Mouse (Mus musculus) heart, postnatal 25 days (tissue): ENCODE measurements around the gene Mlf2. TPM values are rescaled to one million over a fixed set of nuclear protein-coding genes. Genes with fewer than 3 reads are reported as not detected.

Experiments used
- DNase-seq: peaks from one replicate; pipeline ENCODE4 v3.0.0; 2022; ENCODE audit warnings: low spot score
- intact Hi-C: fragments of 180-260 bp; cut with DNase I; formaldehyde crosslinking; loops from one replicate; pipeline ENCODE4 v1.15.1; 2025
- total RNA-seq, 2 experiments: library from RNA; stranded (reverse); gene quantifications; 2 replicates each; pipeline ENCODE4 v1.2.3; 2021

The Mlf2 gene
- total RNA-seq, 2 experiments from 2014 or later, result 205 to 207 TPM

GRCm38 (mm10) chr6:124930231-124930630 lies 955 bp upstream of the Mlf2 start:
- intact Hi-C loops, result loop anchor here (1.0 kb wide), 2 partner anchors 13 to 27 kb away; no protein-coding TSS in a partner anchor
- DNase-seq, result no peak

GRCm38 (mm10) chr6:124931525-124932313 lies 533 bp downstream of the Mlf2 start:
- DNase-seq, result no peak
- intact Hi-C loops, result loop anchor here (2.0 kb wide), 1 partner anchor 33 kb away; the partner anchor contains the start of gene Cops7a

GRCm38 (mm10) chr6:124932314-124932695 lies 1.1 kb downstream of the Mlf2 start:
- intact Hi-C loops, result loop anchor here (2.0 kb wide), 1 partner anchor 32 kb away; the partner anchor contains the start of gene Cops7a
- DNase-seq, result no peak

GRCm38 (mm10) chr6:124933127-124933526 lies 1.9 kb downstream of the Mlf2 start:
- DNase-seq, result no peak
- intact Hi-C loops, result loop anchor here (2.0 kb wide), 1 partner anchor 32 kb away; the partner anchor contains the start of gene Cops7a

- no peak for DNase-seq
- intact Hi-C loops, result no loop called here
Measured at GRCm38 (mm10) chr6:124934670-124935069, 3.5 kb downstream of the Mlf2 start.

GRCm38 (mm10) chr6:124936681-124937080 lies 5.5 kb downstream of the Mlf2 start:
- intact Hi-C loops, result no loop called here
- no peak for DNase-seq

GRCm38 (mm10) chr6:124937493-124937892 lies 6.3 kb downstream of the Mlf2 start:
- intact Hi-C loops, result no loop called here
- DNase-seq, result no peak

- no peak for DNase-seq
- intact Hi-C loops, result no loop called here
Measured at GRCm38 (mm10) chr6:124938554-124938953, 7.4 kb downstream of the Mlf2 start.

GRCm38 (mm10) chr6:124941679-124942078 lies 10.5 kb downstream of the Mlf2 start:
- no peak for DNase-seq
- intact Hi-C loops, result no loop called here

- intact Hi-C loops, result no loop called here
- no peak for DNase-seq
Measured at GRCm38 (mm10) chr6:124943526-124943925, 12.3 kb downstream of the Mlf2 start.

- DNase-seq, result no peak
- intact Hi-C loops, result no loop called here
Measured at GRCm38 (mm10) chr6:124953991-124954715, 23.0 kb downstream of the Mlf2 start.

- intact Hi-C loops, result no loop called here
- no peak for DNase-seq
Measured at GRCm38 (mm10) chr6:124955212-124955611, 24.0 kb downstream of the Mlf2 start.

GRCm38 (mm10) chr6:124958127-124958526 lies 26.9 kb downstream of the Mlf2 start:
- intact Hi-C loops, result no loop called here
- no peak for DNase-seq

- intact Hi-C loops, result no loop called here
Measured at GRCm38 (mm10) chr6:124959960-124960359, 28.8 kb downstream of the Mlf2 start.

GRCm38 (mm10) chr6:124961021-124961420 lies 29.8 kb downstream of the Mlf2 start:
- intact Hi-C loops, result no loop called here
- DNase-seq, result no peak

More at GRCm38 (mm10) chr6:124959960-124960359, 28.8 kb downstream of the Mlf2 start:
- no peak for DNase-seq

GRCm38 (mm10) chr6:124964638-124965037 lies 33.5 kb downstream of the Mlf2 start:
- DNase-seq, result no peak

GRCm38 (mm10) chr6:124965088-124965719 lies 34.0 kb downstream of the Mlf2 start, which contains the start of gene Cops7a:
Cops7a (minus strand) TSS chr6:124965538.
- intact Hi-C loops, result loop anchor here (1.0 to 2.0 kb wide), 3 partner anchors 32 to 74 kb away; partner anchors contain the start of gene Ing4
- peak; percentile 91 for DNase-seq

More at GRCm38 (mm10) chr6:124964638-124965037, 33.5 kb downstream of the Mlf2 start:
- intact Hi-C loops, result loop anchor here (1.0 to 2.0 kb wide), 3 partner anchors 32 to 74 kb away; partner anchors contain the start of gene Ing4

- DNase-seq, result no peak
Measured at GRCm38 (mm10) chr6:124965747-124966146, 34.6 kb downstream of the Mlf2 start.

GRCm38 (mm10) chr6:124966466-124967118 lies 35.4 kb downstream of the Mlf2 start:
- intact Hi-C loops, result loop anchor here (1.0 kb wide), 1 partner anchor 63 kb away; no protein-coding TSS in a partner anchor
- DNase-seq, result no peak

More at GRCm38 (mm10) chr6:124965747-124966146, 34.6 kb downstream of the Mlf2 start:
- intact Hi-C loops, result loop anchor here (1.0 to 2.0 kb wide), 3 partner anchors 33 to 73 kb away; partner anchors contain the start of gene Ing4
